Comparison of ENCODE assay signal across 20 mouse cellular contexts in genomic region chr2:154925411-154926031, GRCm38 (mm10). TPM values are rescaled to one million over a fixed set of nuclear protein-coding genes. Genes with fewer than 3 reads are reported as not detected.
DNase-seq lines count a peak whose midpoint lies in the region; ATAC-seq lines count a peak whose summit lies in the region.
"Had no signal": no experiment of that assay in that cellular context is flagged by ENCODE, and none has a peak within 500 bp of the region (broad histone marks: within the 10 kb centered on the region; RNA-seq: fewer than 3 reads in every experiment).

No protein-coding gene starts in this region.

- no peaks in the 10 kb centered on the region for H3K36me3 ChIP-seq in neural tube, embryonic 15.5 days
- H3K36me3 ChIP-seq in embryonic facial prominence, embryonic 15.5 days: no peaks in the 10 kb centered on the region
- H3K36me3 ChIP-seq in limb, embryonic 13.5 days: no peaks in the 10 kb centered on the region
- H3K36me3 ChIP-seq: heart, embryonic 13.5 days; neural tube, embryonic 13.5 days had no signal

- intact Hi-C loops in left cerebral cortex, postnatal 25 days (cut with DNase I): no loop called here

- no peak for ATAC-seq in neural tube, embryonic 15.5 days (ENCODE audit: low FRiP score)
- ATAC-seq in embryonic facial prominence, embryonic 15.5 days (ENCODE audit: insufficient number of reproducible peaks, low FRiP score, low TSS enrichment, low read depth): no peak
- peak; percentile 74 for ATAC-seq in limb, embryonic 13.5 days (ENCODE audit: low FRiP score, low read depth)
- ATAC-seq: activated CD4-positive, CD25-positive, alpha-beta regulatory T cell, adult 4 months; liver, postnatal 0 days; Patski had no signal

- WGBS in neural tube, embryonic 15.5 days: 26% methylated on average over 7 of the region's 7 CpGs
- WGBS in embryonic facial prominence, embryonic 15.5 days: 26% methylated on average over 7 of the region's 7 CpGs
- 22% methylated on average over 7 of the region's 7 CpGs for WGBS in limb, embryonic 13.5 days

- H3K4me3 ChIP-seq in neural tube, embryonic 15.5 days (replicated peaks): no peak overlapping the region
- no peak overlapping the region for H3K4me3 ChIP-seq in embryonic facial prominence, embryonic 15.5 days (replicated peaks)
- no peak overlapping the region for H3K4me3 ChIP-seq in limb, embryonic 13.5 days
- H3K4me3 ChIP-seq: erythroblast, embryonic 14.5 days; heart, embryonic 13.5 days; neural tube, embryonic 13.5 days had no signal

- no peak overlapping the region for H3K9ac ChIP-seq in neural tube, embryonic 15.5 days (replicated peaks)
- no peak overlapping the region for H3K9ac ChIP-seq in embryonic facial prominence, embryonic 15.5 days
- H3K9ac ChIP-seq in limb, embryonic 13.5 days: no peak overlapping the region
- H3K9ac ChIP-seq: heart, embryonic 13.5 days; liver, postnatal 0 days; neural tube, embryonic 13.5 days had no signal

- H3K27ac ChIP-seq in neural tube, embryonic 15.5 days (replicated peaks): 0 out of 2 replicates have a peak overlapping the region, but pooled peaks have one; percentile 13
- H3K27ac ChIP-seq in embryonic facial prominence, embryonic 15.5 days (replicated peaks): peak overlapping the region; percentile 80
- peak overlapping the region; percentile 52 for H3K27ac ChIP-seq in limb, embryonic 13.5 days
- H3K27ac ChIP-seq: heart, embryonic 13.5 days; neural tube, embryonic 13.5 days had no signal

- no peaks in the 10 kb centered on the region for H3K9me3 ChIP-seq in neural tube, embryonic 15.5 days (replicated peaks)
- no peaks in the 10 kb centered on the region for H3K9me3 ChIP-seq in embryonic facial prominence, embryonic 15.5 days (replicated peaks)
- no peaks in the 10 kb centered on the region for H3K9me3 ChIP-seq in limb, embryonic 13.5 days
- H3K9me3 ChIP-seq: heart, embryonic 13.5 days; neural tube, embryonic 13.5 days had no signal

- H3K4me1 ChIP-seq in neural tube, embryonic 15.5 days: peaks cover 12% of the 10 kb centered on the region; the same call in 1 of the 2 replicates
- peaks cover 15% of the 10 kb centered on the region; the same call in 1 of the 2 replicates for H3K4me1 ChIP-seq in embryonic facial prominence, embryonic 15.5 days
- H3K4me1 ChIP-seq in limb, embryonic 13.5 days: peaks cover 20% of the 10 kb centered on the region
- H3K4me1 ChIP-seq: heart, embryonic 13.5 days had no signal

- no peak overlapping the region for H3K4me2 ChIP-seq in neural tube, embryonic 15.5 days
- H3K4me2 ChIP-seq in embryonic facial prominence, embryonic 15.5 days (replicated peaks): no peak overlapping the region
- 0 out of 2 replicates have a peak overlapping the region, but pooled peaks have one; percentile 7 for H3K4me2 ChIP-seq in limb, embryonic 13.5 days (replicated peaks)
- H3K4me2 ChIP-seq: heart, embryonic 13.5 days; neural tube, embryonic 13.5 days had no signal

- no peak for DNase-seq in neural tube, embryonic 10.5 days (ENCODE audit: extremely low spot score, low spot score)
- DNase-seq in layer of hippocampus, adult 18-20 months (ENCODE audit: low spot score in 2 of 2): no peak
- no peak for DNase-seq in left cerebral cortex, postnatal 25 days (ENCODE audit: low spot score in 2 of 2)
- DNase-seq in layer of hippocampus, adult 8-10 months (ENCODE audit: low spot score in 2 of 2): no peak
- DNase-seq: adrenal gland, postnatal 14 days; cerebellum, adult 9-10 months; heart, postnatal 4 days; kidney, adult 9 months; kidney, postnatal 4 days; liver; liver, postnatal 0 days; lung, postnatal 14 days had no signal

- peaks cover 38% of the 10 kb centered on the region for H3K27me3 ChIP-seq in neural tube, embryonic 15.5 days (replicated peaks)
- no peaks in the 10 kb centered on the region for H3K27me3 ChIP-seq in embryonic facial prominence, embryonic 15.5 days
- peaks cover 30% of the 10 kb centered on the region for H3K27me3 ChIP-seq in limb, embryonic 13.5 days

RNA-seq across cellular contexts. Expression of gene Eif2s2, which starts 32.8 kb away (rescaled TPM):
- 70.2 and 71.1 TPM in 2 replicates for polyA plus RNA-seq in neural tube, embryonic 15.5 days (2015; fragmentation: Nextera tagmentation; extraction: Ambion mirVana)
- polyA plus RNA-seq in embryonic facial prominence, embryonic 15.5 days (2015; fragmentation: Nextera tagmentation; extraction: Ambion mirVana): 96.8 and 103 TPM in 2 replicates
- 110 and 115 TPM in 2 replicates for polyA plus RNA-seq in limb, embryonic 13.5 days (2015; fragmentation: Nextera tagmentation; extraction: Ambion mirVana)
- total RNA-seq in layer of hippocampus, adult 18-20 months (2021): 10 to 100 TPM; 47.9 to 50.0 TPM
- 10 to 100 TPM; 47.1 to 48.5 TPM for total RNA-seq in left cerebral cortex, postnatal 25 days (2021)
- total RNA-seq in layer of hippocampus, adult 8-10 months (2022): 10 to 100 TPM; 52.0 to 55.8 (median 52.8) TPM

Comparison
In these comparisons a context has a peak if more than half of its experiments do, and no peak if none do; other contexts are left out.
1. H3K27ac ChIP-seq: peak in every context shown above with its lines; median percentile 80 in embryonic facial prominence, embryonic 15.5 days; 52 in limb, embryonic 13.5 days; 13 in neural tube, embryonic 15.5 days.